Mouse (Mus musculus) midbrain, embryonic 10.5 days (tissue): ENCODE results near the gene Vstm2a. TPM values are rescaled to one million over a fixed set of nuclear protein-coding genes. Genes with fewer than 3 reads are reported as not detected.

Experiments
- DNase-seq: peaks from one replicate; pipeline ENCODE4 v3.0.0-alpha.2; 2017; ENCODE audit warnings: low spot score
- H3K27ac ChIP-seq: fragments of 300-500 bp; sonication (generic); replicated peaks from 2 replicates; pipeline ENCODE4 v1.5.1; 2016; ENCODE audit warnings: mild to moderate bottlenecking
- H3K27me3 ChIP-seq: fragments of 300-500 bp; sonication (generic); 2 replicates; pipeline ENCODE4 v1.6.1; 2016; ENCODE audit warnings: low read depth, mild to moderate bottlenecking; ENCODE audit not compliant: poor library complexity, severe bottlenecking
- H3K36me3 ChIP-seq: fragments of 300-500 bp; sonication (generic); 2 replicates; pipeline ENCODE4 v1.6.1; 2016; ENCODE audit warnings: mild to moderate bottlenecking, moderate library complexity
- H3K4me1 ChIP-seq: fragments of 300-500 bp; sonication (generic); 2 replicates; pipeline ENCODE4 v1.6.1; 2016
- H3K4me3 ChIP-seq: fragments of 300-500 bp; sonication (generic); 2 replicates; pipeline ENCODE4 v1.5.1; 2016; ENCODE audit warnings: mild to moderate bottlenecking, moderate library complexity
- H3K9me3 ChIP-seq: fragments of 300-500 bp; sonication (generic); replicated peaks from 2 replicates; pipeline ENCODE4 v1.6.1; 2016; ENCODE audit warnings: mild to moderate bottlenecking
- WGBS: fragments of 180-500 bp; shearing (Covaris S2); methylation state at CpG from one replicate; pipeline ENCODE4 v1.1.7; 2016; 5-methylcytosine and 5-hydroxymethylcytosine counted together
- polyA plus RNA-seq: library from polyadenylated mRNA; unstranded; fragments of >200 nt; fragmentation: Nextera tagmentation; extraction: Ambion mirVana; gene quantifications from 2 replicates; pipeline ENCODE4 v1.2.1, GENCODE M21; 2016

The Vstm2a gene
- polyA plus RNA-seq, result 0.83 and 3.3 TPM in 2 replicates

DNA sequence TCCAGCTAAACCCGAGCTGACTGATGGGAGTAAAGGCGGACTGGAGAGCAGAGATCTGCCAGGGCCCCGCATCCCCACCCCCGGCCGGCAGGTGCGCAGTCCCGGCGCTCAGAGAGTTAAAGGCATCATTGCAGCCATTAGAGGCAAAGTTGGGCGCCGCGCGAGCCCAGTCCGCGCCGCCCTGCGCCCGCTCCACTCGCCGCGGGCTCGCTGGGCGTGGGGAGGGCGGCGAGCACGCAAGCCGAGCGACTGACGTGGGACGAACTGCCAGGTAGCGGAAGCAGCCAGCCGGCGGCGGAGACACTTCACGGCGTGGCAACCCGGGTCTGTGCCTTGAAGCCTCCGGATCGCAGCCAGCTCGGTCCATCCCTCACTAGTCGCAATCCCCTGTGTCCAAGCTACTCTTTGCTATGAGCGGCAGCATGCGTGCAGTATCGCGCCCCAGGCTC is at the start of gene Vstm2a:
Gene Vstm2a (plus strand): TSS at position 252 of the 449 bp plus-strand sequence.
- DNase-seq, result peak; percentile 67
- Histone ChIP-seq H3K36me3 (no peaks in the 10 kb centered on the region), H3K4me1 (peaks cover 30% of the 10 kb centered on the region), H3K4me3 (peak within 1 kb of the TSS; percentile 73), H3K9me3 (no peaks in the 10 kb centered on the region), H3K27ac (peak within 1 kb of the TSS; percentile 78), H3K27me3 (peaks cover 55% of the 10 kb centered on the region)
- WGBS, result under 1% methylated on average over 44 of the region's 44 CpGs

DNA sequence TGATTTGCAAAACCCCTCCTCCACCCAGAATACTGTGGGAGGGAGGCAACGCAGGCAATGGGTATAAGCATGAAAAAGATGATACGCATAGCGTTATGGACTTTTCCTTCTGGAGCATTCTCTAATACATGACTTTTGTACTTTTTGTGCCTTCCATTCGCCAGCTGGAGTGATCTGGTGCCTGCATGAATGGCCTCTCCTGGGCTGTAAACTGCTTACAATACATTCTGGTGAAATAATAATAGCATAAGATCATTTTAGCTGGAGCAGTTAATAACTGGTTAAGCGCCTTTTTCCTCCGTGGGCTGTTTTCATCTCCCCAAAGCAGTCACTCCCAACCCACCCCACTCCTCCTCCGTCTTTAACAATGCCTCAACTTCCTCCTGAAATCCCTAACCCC is 513 bp upstream of the Vstm2a start:
- 27% methylated on average over 7 of the region's 7 CpGs for WGBS
- Histone ChIP-seq H3K9me3 (no peaks in the 10 kb centered on the region), H3K27ac (peak overlapping the region; percentile 78; the same call in 1 of the 2 replicates), H3K4me3 (peak overlapping the region; percentile 73), H3K4me1 (peaks cover 30% of the 10 kb centered on the region), H3K36me3 (no peaks in the 10 kb centered on the region), H3K27me3 (peaks cover 55% of the 10 kb centered on the region)
- peak; percentile 12 for DNase-seq

DNA sequence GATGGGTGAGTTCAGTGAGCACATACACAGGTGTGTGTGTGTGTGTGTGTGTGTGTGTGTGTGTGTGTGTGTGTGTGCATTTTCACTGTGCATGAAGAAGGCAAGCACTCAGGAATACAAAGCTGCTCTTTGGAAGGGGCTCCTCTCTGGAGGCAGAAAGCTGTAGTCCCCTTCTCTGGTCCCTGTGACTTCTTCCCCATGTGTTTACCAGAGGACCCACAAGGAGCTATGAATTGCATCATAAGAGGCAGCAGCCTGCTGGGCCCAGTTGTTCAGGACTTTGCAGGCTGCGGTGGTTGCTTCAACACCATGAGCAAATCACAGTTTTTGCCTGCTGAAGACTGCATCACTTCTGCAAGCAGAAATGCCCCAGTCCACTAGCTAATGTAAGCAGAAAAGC is 776 bp downstream of the Vstm2a start:
- DNase-seq, result peak; percentile 21
- H3K27me3 ChIP-seq, result peaks cover 55% of the 10 kb centered on the region

DNA sequence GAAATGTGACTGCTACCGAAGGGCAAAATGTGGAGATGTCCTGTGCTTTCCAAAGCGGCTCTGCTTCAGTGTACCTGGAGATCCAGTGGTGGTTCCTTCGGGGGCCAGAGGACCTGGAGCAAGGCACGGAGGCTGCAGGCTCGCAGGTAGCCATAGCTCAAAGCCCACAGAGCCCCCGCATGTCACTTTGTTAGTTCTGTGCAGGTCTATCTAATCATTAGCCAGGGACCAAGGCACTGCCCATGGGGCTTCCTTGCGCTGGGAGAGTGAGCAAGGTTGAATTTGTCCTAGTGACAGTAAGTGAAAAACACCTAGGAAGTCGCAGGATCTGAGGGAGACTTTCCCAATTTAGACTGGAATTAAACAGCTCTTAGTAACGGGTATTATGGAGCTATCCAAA is 2.4 kb downstream of the Vstm2a start:
- Histone ChIP-seq H3K36me3 (no peaks in the 10 kb centered on the region), H3K4me3 (peak overlapping the region; percentile 64; the same call in 1 of the 2 replicates), H3K4me1 (peaks cover 24% of the 10 kb centered on the region), H3K9me3 (no peaks in the 10 kb centered on the region), H3K27me3 (peaks cover 55% of the 10 kb centered on the region), H3K27ac (no peak overlapping the region)
- DNase-seq, result peak; percentile 24
- WGBS, result 15% methylated on average over 9 of the region's 9 CpGs

More for the DNA sequence above, 776 bp downstream of the Vstm2a start:
- H3K4me1 ChIP-seq, result peaks cover 30% of the 10 kb centered on the region
- H3K4me3 ChIP-seq, result peak overlapping the region; percentile 73
- H3K27ac ChIP-seq, result no peak overlapping the region
- no peaks in the 10 kb centered on the region for H3K36me3 ChIP-seq
- no peaks in the 10 kb centered on the region for H3K9me3 ChIP-seq
- WGBS, result 48% methylated on average over 1 of the region's 1 CpGs

DNA sequence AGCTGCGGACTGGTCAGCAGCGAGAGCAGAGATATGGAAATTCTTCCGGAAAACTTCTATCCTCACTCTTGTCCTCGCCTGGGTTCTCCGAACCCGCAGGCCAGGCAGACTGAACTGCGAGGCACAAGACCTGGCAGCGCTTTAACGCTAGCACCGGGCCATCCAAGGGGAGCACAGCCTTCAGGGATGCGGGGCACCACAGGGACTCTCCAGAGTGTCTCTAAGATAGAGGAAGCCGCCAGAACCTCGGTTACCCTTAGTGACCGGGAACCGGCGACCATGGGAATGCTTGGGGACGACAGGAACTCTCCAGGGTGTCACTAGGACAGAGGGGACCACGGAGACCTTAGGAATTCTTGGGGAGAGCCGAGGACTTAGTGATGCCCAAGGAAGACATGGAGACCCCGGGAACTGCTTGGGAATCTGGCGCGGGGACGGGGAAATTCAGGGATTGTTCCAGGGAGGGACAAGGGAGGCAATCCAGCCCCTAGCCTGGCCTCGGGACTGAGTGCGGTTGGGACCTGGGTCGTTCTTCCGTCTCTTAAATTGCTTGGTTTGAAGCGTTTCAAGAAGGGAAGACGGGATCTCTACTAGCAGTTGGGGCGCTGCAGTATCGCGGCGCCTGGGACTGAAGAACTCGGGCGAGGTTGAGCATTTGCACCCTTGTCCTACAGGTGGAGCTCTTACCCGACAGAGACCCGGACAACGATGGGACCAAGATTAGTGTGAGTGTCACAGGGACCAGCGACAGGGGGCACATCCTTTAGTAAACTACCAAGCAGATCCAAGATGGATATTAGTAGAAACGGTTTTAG is 3.4 kb downstream of the Vstm2a start:
- DNase-seq, result peak; percentile 80
- peaks cover 51% of the 10 kb centered on the region for H3K27me3 ChIP-seq
- peaks cover 24% of the 10 kb centered on the region for H3K4me1 ChIP-seq
- peak overlapping the region; percentile 64 for H3K4me3 ChIP-seq
- WGBS, result under 1% methylated on average over 40 of the region's 40 CpGs
- H3K9me3 ChIP-seq, result no peaks in the 10 kb centered on the region
- peak overlapping the region; percentile 61 for H3K27ac ChIP-seq
- no peaks in the 10 kb centered on the region for H3K36me3 ChIP-seq

DNA sequence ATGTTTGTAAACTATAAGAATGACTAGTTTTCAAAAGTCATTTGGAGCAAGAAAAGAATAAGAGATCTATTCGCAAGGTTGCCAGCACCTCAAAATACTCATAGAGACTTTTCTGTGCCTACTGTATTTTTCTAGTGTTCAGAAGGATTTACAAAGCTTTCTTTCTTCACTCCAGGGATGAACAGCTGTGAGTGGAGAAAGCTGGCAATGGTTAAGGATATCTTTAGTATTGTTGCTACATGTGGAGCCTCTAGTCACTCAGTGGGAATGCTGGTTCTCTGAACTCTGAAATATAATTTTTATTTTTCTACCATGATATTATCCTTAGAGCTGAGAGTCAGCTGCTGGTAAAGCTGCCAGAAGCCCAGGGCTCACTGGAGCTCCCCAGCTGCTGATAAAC is 10.9 kb downstream of the Vstm2a start:
- DNase-seq, result no peak
- no peak overlapping the region for H3K4me3 ChIP-seq
- H3K9me3 ChIP-seq, result no peaks in the 10 kb centered on the region
- WGBS, result 94% methylated on average over 1 of the region's 1 CpGs
- no peaks in the 10 kb centered on the region for H3K27me3 ChIP-seq
- no peaks in the 10 kb centered on the region for H3K36me3 ChIP-seq
- H3K4me1 ChIP-seq, result no peaks in the 10 kb centered on the region
- no peak overlapping the region for H3K27ac ChIP-seq

DNA sequence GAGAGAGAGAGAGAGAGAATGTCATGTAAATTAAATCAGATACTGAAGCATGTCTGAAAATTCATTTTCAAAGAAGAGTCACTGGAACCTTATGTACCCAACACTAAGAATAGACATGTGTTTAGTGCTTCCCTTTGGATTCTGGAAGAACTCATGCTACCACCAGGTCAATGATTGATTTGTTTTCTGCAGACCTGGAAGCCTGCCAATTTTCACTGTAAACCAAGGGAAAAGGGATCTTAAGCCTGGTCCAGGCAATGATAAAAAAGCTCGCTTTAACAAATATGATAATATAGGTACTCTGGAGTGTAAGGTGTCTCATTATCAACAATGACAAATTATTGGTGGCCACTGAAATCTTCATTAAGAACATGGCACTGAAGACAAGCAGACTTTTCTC is 32.9 kb downstream of the Vstm2a start:
- DNase-seq, result no peak
- no peaks in the 10 kb centered on the region for H3K4me1 ChIP-seq
- no peak overlapping the region for H3K27ac ChIP-seq
- no peaks in the 10 kb centered on the region for H3K9me3 ChIP-seq
- H3K36me3 ChIP-seq, result no peaks in the 10 kb centered on the region
- no peaks in the 10 kb centered on the region for H3K27me3 ChIP-seq
- WGBS, result 90% methylated on average over 1 of the region's 1 CpGs
- no peak overlapping the region for H3K4me3 ChIP-seq

DNA sequence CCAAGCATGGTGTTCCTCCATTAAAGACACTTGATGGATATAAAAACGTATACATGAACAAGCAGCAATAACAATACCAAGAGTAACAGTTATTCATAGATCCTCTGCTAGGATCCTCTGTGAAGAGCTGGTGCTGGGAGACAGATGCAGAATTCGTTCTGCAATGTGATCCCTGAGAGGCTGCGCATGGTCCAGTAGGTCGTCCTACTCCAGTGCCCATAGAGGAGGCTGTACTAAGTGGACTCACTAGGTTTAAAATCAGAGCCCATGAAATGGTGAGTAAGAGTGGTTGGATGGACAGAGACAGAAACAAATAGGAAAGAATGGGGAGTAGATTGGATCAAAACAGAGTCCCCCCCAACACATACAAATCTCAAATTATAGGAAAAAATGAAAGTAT is 35.4 kb downstream of the Vstm2a start:
- H3K4me3 ChIP-seq, result no peak overlapping the region
- no peaks in the 10 kb centered on the region for H3K36me3 ChIP-seq
- no peak overlapping the region for H3K27ac ChIP-seq
- H3K27me3 ChIP-seq, result no peaks in the 10 kb centered on the region
- H3K4me1 ChIP-seq, result no peaks in the 10 kb centered on the region
- DNase-seq, result no peak
- 88% methylated on average over 4 of the region's 4 CpGs for WGBS
- no peaks in the 10 kb centered on the region for H3K9me3 ChIP-seq

DNA sequence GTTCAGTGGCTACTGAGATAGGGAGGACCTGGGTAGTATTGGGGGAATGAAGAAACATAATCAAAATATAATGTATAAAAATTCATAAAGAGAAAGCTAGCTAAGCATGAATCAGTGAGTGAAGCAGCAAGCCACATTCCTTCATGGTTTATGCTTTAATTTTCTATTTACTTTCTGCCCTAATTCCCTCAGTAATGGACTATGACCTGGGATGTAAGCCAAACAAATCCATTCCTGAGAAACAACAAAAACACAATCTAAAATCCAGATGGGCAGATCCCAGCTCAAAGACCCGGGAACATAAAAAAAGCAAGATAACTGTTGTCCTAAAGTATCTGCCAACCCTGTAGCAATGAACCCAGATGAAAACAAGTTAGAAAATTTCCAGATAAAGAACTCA is 39.0 kb downstream of the Vstm2a start:
- Histone ChIP-seq H3K27me3 (no peaks in the 10 kb centered on the region), H3K4me1 (no peaks in the 10 kb centered on the region), H3K4me3 (no peak overlapping the region), H3K36me3 (no peaks in the 10 kb centered on the region), H3K27ac (no peak overlapping the region), H3K9me3 (no peaks in the 10 kb centered on the region)
- 72% methylated on average over 1 of the region's 1 CpGs for WGBS
- no peak for DNase-seq

DNA sequence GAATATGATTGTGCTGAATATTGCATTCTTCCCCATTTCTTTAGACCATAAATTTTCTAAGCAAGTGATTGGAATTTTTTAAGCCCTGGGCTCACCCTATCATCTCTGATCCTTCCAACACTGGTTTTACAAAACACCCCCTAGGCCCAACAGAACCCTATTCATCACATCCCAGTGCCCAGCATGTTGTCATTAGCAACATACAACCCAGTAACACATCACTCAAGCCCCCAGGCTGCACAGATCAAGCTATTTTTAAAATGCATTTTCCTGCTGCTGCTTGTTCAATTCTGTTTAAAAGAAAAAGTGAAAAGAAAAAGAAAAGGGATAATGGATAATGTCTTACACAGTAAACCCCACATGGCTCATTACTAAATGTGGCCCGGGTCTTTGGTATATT is 42.0 kb downstream of the Vstm2a start:
- no peaks in the 10 kb centered on the region for H3K4me1 ChIP-seq
- H3K4me3 ChIP-seq, result no peak overlapping the region
- H3K9me3 ChIP-seq, result no peaks in the 10 kb centered on the region
- WGBS, result 88% methylated on average over 1 of the region's 1 CpGs
- H3K27me3 ChIP-seq, result no peaks in the 10 kb centered on the region
- no peak for DNase-seq
- H3K27ac ChIP-seq, result no peak overlapping the region
- no peaks in the 10 kb centered on the region for H3K36me3 ChIP-seq

DNA sequence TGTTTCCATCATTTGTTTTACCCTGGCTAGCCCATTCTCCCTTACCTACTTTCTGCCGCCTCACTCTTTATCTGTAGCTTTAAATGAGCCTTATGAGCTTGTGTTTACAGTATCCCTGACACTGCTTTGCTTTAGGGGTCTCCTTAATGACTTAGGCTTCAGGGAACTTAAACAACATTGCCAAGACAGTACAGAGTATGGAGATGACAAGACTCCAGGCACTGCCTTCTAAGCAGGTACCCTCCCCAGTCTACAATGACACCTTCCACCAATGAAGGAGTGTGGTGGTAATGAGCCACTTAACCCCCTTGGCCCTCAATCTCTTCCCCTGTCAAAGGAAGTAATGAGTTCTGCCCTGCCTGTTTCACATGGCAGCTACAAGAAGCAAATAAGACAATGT is 42.4 kb downstream of the Vstm2a start:
- no peaks in the 10 kb centered on the region for H3K9me3 ChIP-seq
- WGBS, result 74% methylated on average over 1 of the region's 1 CpGs
- H3K27me3 ChIP-seq, result no peaks in the 10 kb centered on the region
- no peak overlapping the region for H3K4me3 ChIP-seq
- H3K27ac ChIP-seq, result no peak overlapping the region
- no peak for DNase-seq
- no peaks in the 10 kb centered on the region for H3K36me3 ChIP-seq
- no peaks in the 10 kb centered on the region for H3K4me1 ChIP-seq

DNA sequence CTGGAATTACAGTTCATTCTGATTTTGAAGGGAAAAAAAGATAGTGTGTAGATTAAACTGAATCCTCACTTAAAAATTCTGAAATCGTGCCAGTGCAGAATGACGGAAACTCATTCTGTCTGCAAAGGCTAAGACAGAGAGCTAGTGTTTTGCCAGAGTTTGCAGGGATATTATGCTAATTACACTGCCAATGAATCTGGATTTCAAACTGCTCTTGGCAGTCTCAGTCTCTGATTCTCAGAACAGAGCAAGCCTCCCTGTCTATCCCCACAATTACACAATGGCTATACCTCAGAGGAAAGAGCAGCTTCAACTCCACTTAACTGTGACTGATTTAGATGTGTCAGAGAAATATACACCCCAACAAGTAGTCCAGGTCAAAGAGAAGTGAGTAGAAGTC is 43.2 kb downstream of the Vstm2a start:
- Histone ChIP-seq H3K27ac (no peak overlapping the region), H3K27me3 (no peaks in the 10 kb centered on the region), H3K36me3 (no peaks in the 10 kb centered on the region), H3K4me1 (no peaks in the 10 kb centered on the region), H3K9me3 (no peaks in the 10 kb centered on the region), H3K4me3 (no peak overlapping the region)
- WGBS, result 87% methylated on average over 2 of the region's 2 CpGs
- DNase-seq, result no peak

DNA sequence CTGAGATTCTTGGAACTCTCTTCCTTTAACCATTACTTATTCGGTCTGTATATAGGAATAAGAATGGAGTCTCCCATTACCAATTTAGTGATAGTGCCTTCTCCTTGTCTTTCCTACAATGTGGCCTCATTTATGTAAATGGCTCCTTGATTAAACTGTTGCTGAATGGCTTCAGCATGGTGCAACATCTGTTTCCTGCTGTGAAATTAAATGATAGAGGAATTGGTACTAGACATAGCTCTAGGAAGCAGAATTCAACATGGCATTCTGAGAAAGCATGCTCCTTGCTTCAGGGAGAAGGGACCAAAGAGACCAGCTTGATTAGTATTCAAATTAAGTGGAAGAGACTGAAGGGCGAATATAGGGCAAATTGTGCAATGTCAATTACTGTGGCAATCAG is 57.6 kb downstream of the Vstm2a start:
- Histone ChIP-seq H3K4me3 (no peak overlapping the region), H3K4me1 (no peaks in the 10 kb centered on the region), H3K36me3 (no peaks in the 10 kb centered on the region), H3K27me3 (no peaks in the 10 kb centered on the region), H3K9me3 (no peaks in the 10 kb centered on the region), H3K27ac (no peak overlapping the region)
- DNase-seq, result no peak
- 84% methylated on average over 2 of the region's 2 CpGs for WGBS
